Mouse (Mus musculus) lung, postnatal 0 days (tissue): ENCODE data around the gene Insl5.

ENCODE experiments used
- CTCF ChIP-seq: IDR thresholded peaks from 2 replicates; pipeline ENCODE4 v1.5.1; 2016; ENCODE audit warnings: antibody characterized with exemption, mild to moderate bottlenecking
- EP300 ChIP-seq: IDR thresholded peaks from 2 replicates; pipeline ENCODE4 v1.6.1; 2016; ENCODE audit warnings: antibody characterized with exemption, mild to moderate bottlenecking, control low read depth

- TF ChIP-seq CTCF: no peak
- TF ChIP-seq EP300: no peak
Measured at GRCm38 (mm10) chr4:103039838-103040191, 13.2 kb upstream of the Insl5 start.
